Mouse (Mus musculus) MEL (cell line): ENCODE results near the gene Vmp1. TPM values are rescaled to one million over a fixed set of nuclear protein-coding genes. Genes with fewer than 3 reads are reported as not detected.

Experiments used
- DNase-seq: peaks from one replicate; pipeline ENCODE4 v3.0.0; 2011; ENCODE audit warnings: low read depth, low spot score
- H3K27ac ChIP-seq: 2 replicates; pipeline ENCODE4 v1.5.1; 2012; ENCODE audit warnings: low read depth, mild to moderate bottlenecking, control low read depth, low read length, moderate library complexity; ENCODE audit not compliant: control insufficient read depth
- H3K27me3 ChIP-seq, 2 experiments: fragments of 150-350 bp in 1 of 2; sonication (generic) in 1 of 2; 2 replicates each; pipeline ENCODE4 v1.6.1; 2012; ENCODE audit warnings: low read length in 2 of 2, mild to moderate bottlenecking in 2 of 2, improper control_type of control experiment in 1 of 2, moderate library complexity in 1 of 2; ENCODE audit not compliant: insufficient read depth in 2 of 2, control insufficient read depth in 1 of 2
- H3K36me3 ChIP-seq, 2 experiments: 2 replicates each; pipeline ENCODE4 v1.6.1; 2012 to 2014; ENCODE audit warnings: low read length in 2 of 2, improper control_type of control experiment in 1 of 2, inconsistent platforms in 1 of 2, mild to moderate bottlenecking in 1 of 2; ENCODE audit not compliant: insufficient read depth in 2 of 2, control insufficient read depth in 1 of 2
- H3K4me1 ChIP-seq, 2 experiments: fragments of 150-350 bp in 1 of 2; sonication (generic) in 1 of 2; 2 replicates each; pipeline ENCODE4 v1.6.1; 2012; ENCODE audit warnings: low read length in 2 of 2, improper control_type of control experiment in 1 of 2, mild to moderate bottlenecking in 1 of 2; ENCODE audit not compliant: insufficient read depth in 2 of 2, control insufficient read depth in 1 of 2
- H3K4me3 ChIP-seq, 2 experiments: fragments of 150-350 bp in 1 of 2; sonication (generic) in 1 of 2; 2 replicates each; pipeline ENCODE4 v1.5.1; 2012; ENCODE audit warnings: low read depth in 2 of 2, low read length in 2 of 2, mild to moderate bottlenecking in 2 of 2, moderate library complexity in 2 of 2, control low read depth in 1 of 2, improper control_type of control experiment in 1 of 2; ENCODE audit not compliant: control insufficient read depth in 1 of 2, insufficient read depth in 1 of 2
- H3K79me2 ChIP-seq: 2 replicates; pipeline ENCODE4 v1.6.1; 2012; ENCODE audit warnings: mild to moderate bottlenecking, low read length, moderate library complexity; ENCODE audit not compliant: control insufficient read depth, poor library complexity, insufficient read depth
- H3K9ac ChIP-seq: 2 replicates; pipeline ENCODE4 v1.6.1; 2012; ENCODE audit warnings: low read depth, mild to moderate bottlenecking, control low read depth, low read length, moderate library complexity; ENCODE audit not compliant: control insufficient read depth, poor library complexity, severe bottlenecking
- H3K9me3 ChIP-seq: fragments of 150-350 bp; sonication (generic); replicated peaks from 2 replicates; pipeline ENCODE4 v1.6.1; 2012; ENCODE audit warnings: mild to moderate bottlenecking, low read length, improper control_type of control experiment, moderate library complexity; ENCODE audit not compliant: insufficient read depth
- BHLHE40 ChIP-seq: IDR thresholded peaks from 2 replicates; pipeline ENCODE4 v1.6.1; 2012; ENCODE audit warnings: low read depth, mild to moderate bottlenecking, inconsistent platforms, low read length, improper control_type of control experiment, borderline replicate concordance
- CHD1 ChIP-seq: IDR thresholded peaks from 2 replicates; pipeline ENCODE4 v1.6.1; 2012; ENCODE audit warnings: low read depth, mild to moderate bottlenecking, inconsistent platforms, low read length, improper control_type of control experiment
- CHD2 ChIP-seq: IDR thresholded peaks from 2 replicates; pipeline ENCODE4 v1.6.1; 2011; ENCODE audit warnings: low read length, improper control_type of control experiment
- CTCF ChIP-seq, 3 experiments: IDR thresholded peaks in 2 of 3; conservative IDR thresholded peaks in 1 of 3; 2 replicates each; pipeline ENCODE4 v1.5.1; 2011 to 2012; ENCODE audit warnings: low read length in 3 of 3, low read depth in 2 of 3, mild to moderate bottlenecking in 2 of 3, improper control_type of control experiment in 1 of 3, inconsistent platforms in 1 of 3, mixed read lengths in 1 of 3, moderate library complexity in 1 of 3; ENCODE audit not compliant: control insufficient read depth in 1 of 3, insufficient read depth in 1 of 3, poor library complexity in 1 of 3, severe bottlenecking in 1 of 3
- ELF1 ChIP-seq: IDR thresholded peaks from 2 replicates; pipeline ENCODE4 v1.6.1; 2014; ENCODE audit warnings: low read depth, mild to moderate bottlenecking, inconsistent platforms, low read length, improper control_type of control experiment, moderate library complexity
- EP300 ChIP-seq, 2 experiments: IDR thresholded peaks; 2 replicates each; pipeline ENCODE4 v1.6.1; 2011; ENCODE audit warnings: improper control_type of control experiment in 2 of 2, low read length in 2 of 2, low read depth in 1 of 2, mild to moderate bottlenecking in 1 of 2
- ETS1 ChIP-seq: IDR thresholded peaks from 2 replicates; pipeline ENCODE4 v1.6.1; 2012; ENCODE audit warnings: low read depth, mild to moderate bottlenecking, inconsistent platforms, low read length, improper control_type of control experiment, moderate library complexity
- GABPA ChIP-seq: IDR thresholded peaks from 2 replicates; pipeline ENCODE4 v1.6.1; 2012; ENCODE audit warnings: low read depth, mild to moderate bottlenecking, inconsistent platforms, low read length, improper control_type of control experiment, moderate library complexity
- GATA1 ChIP-seq: IDR thresholded peaks from 2 replicates; pipeline ENCODE4 v1.6.1; 2011; ENCODE audit warnings: low read depth, low read length, improper control_type of control experiment
- HCFC1 ChIP-seq: IDR thresholded peaks from 2 replicates; pipeline ENCODE4 v1.6.1; 2012; ENCODE audit warnings: low read depth, mild to moderate bottlenecking, inconsistent platforms, low read length, improper control_type of control experiment, moderate library complexity
- JUND ChIP-seq: IDR thresholded peaks from 2 replicates; pipeline ENCODE4 v1.6.1; 2011; ENCODE audit warnings: low read depth, mild to moderate bottlenecking, improper control_type of control experiment, low read length
- KAT2A ChIP-seq: conservative IDR thresholded peaks from 2 replicates; pipeline ENCODE4 v1.6.1; 2012; ENCODE audit warnings: low read depth, low read length, improper control_type of control experiment, inconsistent platforms
- MAFK ChIP-seq: IDR thresholded peaks from 2 replicates; pipeline ENCODE4 v1.6.1; 2011; ENCODE audit warnings: low read depth, mild to moderate bottlenecking, low read length, improper control_type of control experiment, borderline replicate concordance
- MAZ ChIP-seq: IDR thresholded peaks from 2 replicates; pipeline ENCODE4 v1.6.1; 2012; ENCODE audit warnings: low read depth, mild to moderate bottlenecking, inconsistent platforms, low read length, improper control_type of control experiment
- MEF2A ChIP-seq: IDR thresholded peaks from 2 replicates; pipeline ENCODE4 v1.6.1; 2014; ENCODE audit warnings: low read depth, mild to moderate bottlenecking, inconsistent platforms, low read length, improper control_type of control experiment; ENCODE audit not compliant: poor library complexity, insufficient replicate concordance, severe bottlenecking; ENCODE audit errors: extremely low read depth
- MYB ChIP-seq: IDR thresholded peaks from 2 replicates; pipeline ENCODE4 v1.6.1; 2011; ENCODE audit warnings: mild to moderate bottlenecking, low read depth, low read length, improper control_type of control experiment
- MYC ChIP-seq: IDR thresholded peaks from 2 replicates; pipeline ENCODE4 v1.6.1; 2011; ENCODE audit warnings: low read depth, mild to moderate bottlenecking, low read length, improper control_type of control experiment, moderate library complexity
- NELFE ChIP-seq: IDR thresholded peaks from 2 replicates; pipeline ENCODE4 v1.6.1; 2011; ENCODE audit warnings: low read depth, low read length, improper control_type of control experiment
- NRF1 ChIP-seq: IDR thresholded peaks from 2 replicates; pipeline ENCODE4 v1.6.1; 2014; ENCODE audit warnings: low read depth, mild to moderate bottlenecking, inconsistent platforms, low read length, improper control_type of control experiment, moderate library complexity; ENCODE audit not compliant: poor library complexity, insufficient read depth, severe bottlenecking
- POLR2A ChIP-seq, 2 experiments: IDR thresholded peaks; 2 replicates each; pipeline ENCODE4 v1.6.1; 2011 to 2012; ENCODE audit warnings: low read length in 2 of 2, mild to moderate bottlenecking in 2 of 2, control low read depth in 1 of 2, improper control_type of control experiment in 1 of 2, low read depth in 1 of 2, moderate library complexity in 1 of 2; ENCODE audit not compliant: control insufficient read depth in 1 of 2, insufficient read depth in 1 of 2, poor library complexity in 1 of 2
- POLR2AphosphoS2 ChIP-seq: IDR thresholded peaks from 2 replicates; pipeline ENCODE4 v1.6.1; 2011; ENCODE audit warnings: low read length, improper control_type of control experiment
- POLR2AphosphoS5 ChIP-seq: IDR thresholded peaks from 2 replicates; pipeline ENCODE4 v1.6.1; 2012; ENCODE audit warnings: low read depth, borderline replicate concordance, mild to moderate bottlenecking, inconsistent platforms, low read length, moderate library complexity, mixed read lengths
- RAD21 ChIP-seq: IDR thresholded peaks from 2 replicates; pipeline ENCODE4 v1.6.1; 2011; ENCODE audit warnings: mild to moderate bottlenecking, low read depth, low read length, improper control_type of control experiment
- RCOR1 ChIP-seq: IDR thresholded peaks from 2 replicates; pipeline ENCODE4 v1.6.1; 2012; ENCODE audit warnings: low read depth, mild to moderate bottlenecking, inconsistent platforms, low read length, improper control_type of control experiment
- SIN3A ChIP-seq: IDR thresholded peaks from 2 replicates; pipeline ENCODE4 v1.6.1; 2012; ENCODE audit warnings: low read length, improper control_type of control experiment, inconsistent platforms
- SMC3 ChIP-seq: IDR thresholded peaks from 2 replicates; pipeline ENCODE4 v1.6.1; 2011; ENCODE audit warnings: low read depth, low read length, improper control_type of control experiment
- TBP ChIP-seq: IDR thresholded peaks from 2 replicates; pipeline ENCODE4 v1.8.0; 2011; ENCODE audit warnings: low read depth, low read length, improper control_type of control experiment
- TCF12 ChIP-seq: IDR thresholded peaks from 2 replicates; pipeline ENCODE4 v1.6.1; 2014; ENCODE audit warnings: low read depth, mild to moderate bottlenecking, inconsistent platforms, low read length, improper control_type of control experiment, moderate library complexity
- USF1 ChIP-seq: IDR thresholded peaks from 2 replicates; pipeline ENCODE4 v1.6.1; 2014; ENCODE audit warnings: low read depth, mild to moderate bottlenecking, inconsistent platforms, low read length, improper control_type of control experiment, moderate library complexity
- USF2 ChIP-seq, 2 experiments: IDR thresholded peaks; 2 replicates each; pipeline ENCODE4 v1.6.1; 2011 to 2012; ENCODE audit warnings: improper control_type of control experiment in 2 of 2, low read length in 2 of 2, borderline replicate concordance in 1 of 2, inconsistent platforms in 1 of 2, low read depth in 1 of 2, mild to moderate bottlenecking in 1 of 2; ENCODE audit not compliant: insufficient read depth in 1 of 2
- ZMIZ1 ChIP-seq: IDR thresholded peaks from 2 replicates; pipeline ENCODE4 v1.6.1; 2012; ENCODE audit warnings: low read depth, mild to moderate bottlenecking, inconsistent platforms, low read length, improper control_type of control experiment, moderate library complexity
- polyA plus RNA-seq, 2 experiments: library from polyadenylated mRNA; stranded (reverse) in 1 of 2; unstranded in 1 of 2; fragments of >175 nt in 1 of 2; fragments of >200 nt in 1 of 2; gene quantifications; 2 replicates each; pipeline versions ENCODE4 v1.2.1 to v1.2.4; 2012; ENCODE audit warnings: low replicate concordance in 2 of 2, low read depth in 1 of 2; ENCODE audit not compliant: insufficient read length in 2 of 2, insufficient read depth in 1 of 2, missing spikeins in 1 of 2
- total RNA-seq: library from RNA; depleted of rRNA; stranded (reverse); fragments of 300-350 nt; gene quantifications from 2 replicates; pipeline ENCODE4 v1.2.3, GENCODE M21; 2012

Vmp1 gene
- total and polyA plus RNA-seq, 3 experiments, result 61.8 to 94.9 TPM; not detected in 1

DNA sequence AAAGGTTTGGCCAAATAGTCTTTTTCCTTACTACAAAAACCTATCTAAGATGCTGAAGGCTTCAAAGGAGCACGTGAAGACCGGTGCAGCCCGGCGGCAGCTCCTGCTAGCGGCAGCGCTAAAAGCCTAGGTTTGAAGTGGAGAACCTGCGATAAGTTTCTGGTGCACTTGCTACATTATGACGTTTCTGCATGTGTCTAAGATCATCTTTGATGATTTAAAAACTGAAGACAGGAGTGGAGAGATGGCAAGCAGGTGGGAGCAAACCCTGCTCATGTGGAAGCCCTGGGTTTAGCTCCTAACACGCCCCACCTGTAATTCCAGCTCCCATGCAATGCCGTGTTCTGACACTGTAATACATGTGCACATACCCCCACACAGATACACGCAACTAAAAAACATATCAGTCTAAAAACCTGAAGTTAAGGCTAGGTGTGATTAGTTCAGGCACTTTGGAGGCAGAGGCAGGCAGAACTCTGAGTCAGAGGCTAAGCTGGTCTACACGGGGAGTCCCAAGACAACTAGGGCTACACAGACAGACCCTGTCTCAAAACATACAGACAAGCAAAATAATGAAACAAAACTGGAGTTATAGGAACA, 101.6 kb downstream of the Vmp1 start (continued):
- TF ChIP-seq KAT2A, result peak; percentile 32; the same call in 1 of the 2 replicates
- no peak for TF ChIP-seq NRF1
- no peak for TF ChIP-seq JUND
- TF ChIP-seq RCOR1, result peak; percentile 49; the same call in 1 of the 2 replicates
- peak; percentile 44; the same call in 1 of the 2 replicates for TF ChIP-seq NELFE
- TF ChIP-seq USF1, result peak; percentile 65
- TF ChIP-seq GABPA, result no peak
- TF ChIP-seq TBP, result peak; percentile 79; the same call in 1 of the 2 replicates
- TF ChIP-seq CHD1, result 0 out of 2 replicates have a peak, but pooled peaks have one; percentile 87

DNA sequence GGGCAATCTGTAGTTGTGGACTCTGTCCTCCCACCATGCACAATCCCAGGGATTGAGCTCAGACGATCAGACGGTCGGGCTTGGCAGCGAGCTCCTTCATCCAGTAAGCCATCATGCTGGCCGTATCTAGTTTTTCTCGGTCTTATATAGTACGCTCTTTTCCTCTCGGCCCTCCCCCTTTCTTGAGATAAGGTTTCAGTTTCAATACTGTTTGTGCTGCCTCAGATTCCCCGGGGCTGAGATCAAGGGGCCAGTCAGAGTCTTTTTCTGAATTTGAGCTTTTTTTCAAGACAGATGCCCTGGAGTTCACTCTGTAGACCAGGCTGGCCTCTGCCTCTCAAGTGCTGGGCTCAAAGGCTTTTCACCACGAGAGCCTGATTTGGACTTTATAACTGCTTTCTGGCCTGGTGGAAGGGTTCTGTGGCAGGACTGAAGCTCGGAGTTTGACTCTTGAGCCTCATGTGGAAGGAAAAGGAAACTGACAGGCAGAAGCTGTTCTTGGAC, 102.3 kb downstream of the Vmp1 start:
- peak; percentile 96 for DNase-seq
- Histone ChIP-seq H3K27ac (peak overlapping the region; percentile 96), H3K9me3 (no peaks in the 10 kb centered on the region), H3K4me1 (peaks cover 11 to 34% of the 10 kb centered on the region in 2 experiments), H3K79me2 (peaks cover 34% of the 10 kb centered on the region), H3K4me3 (peak overlapping the region; percentile 69 to 74), H3K27me3 (no peaks in the 10 kb centered on the region), H3K9ac (peak overlapping the region; percentile 88), H3K36me3 (peaks cover 4 to 35% of the 10 kb centered on the region in 2 experiments; a peak in 3 of 4 replicates)
- TF ChIP-seq HCFC1 (no peak; the same call in 1 of the 2 replicates), USF1 (no peak), MYC (0 out of 2 replicates have a peak, but pooled peaks have one; percentile 4), CHD2 (no peak), EP300 (IDR thresholded peaks at IDR 0.05; ENCODE audit: low read depth in 1 of 2, low read length in 2 of 2) (peak; percentile 39 to 62; a peak in 1 of 4 replicates), TCF12 (peak; percentile 71; the same call in 1 of the 2 replicates), POLR2AphosphoS2 (peak; percentile 39; the same call in 1 of the 2 replicates), JUND (no peak), POLR2A (IDR thresholded peaks at IDR 0.05; ENCODE audit: control insufficient read depth in 1 of 2, insufficient read depth in 1 of 2, low read depth in 1 of 2, low read length in 2 of 2, poor library complexity in 1 of 2) (peak; percentile 70 to 97), MAZ (peak; percentile 81), CHD1 (0 out of 2 replicates have a peak, but pooled peaks have one; percentile 23), ETS1 (peak; percentile 94), NELFE (peak; percentile 87), ZMIZ1 (peak; percentile 98), MEF2A (no peak), GATA1 (peak; percentile 85), POLR2AphosphoS5 (0 out of 2 replicates have a peak, but pooled peaks have one; percentile 38), ELF1 (no peak), MYB (no peak; the same call in 1 of the 2 replicates), RCOR1 (peak; percentile 51; the same call in 1 of the 2 replicates), MAFK (0 out of 2 replicates have a peak, but pooled peaks have one; percentile 9), RAD21 (peak; percentile 1; the same call in 1 of the 2 replicates), SIN3A (peak; percentile 88), CTCF (IDR thresholded peaks at IDR 0.05 in 2 of 3, conservative IDR thresholded peaks at IDR 0.05 in 1 of 3; ENCODE audit: control insufficient read depth in 1 of 3, insufficient read depth in 1 of 3, low read depth in 2 of 3, low read length in 3 of 3, poor library complexity in 1 of 3, severe bottlenecking in 1 of 3) (0 out of 6 replicates have a peak, but pooled peaks of 1 of the 3 experiments have one; percentile 4), BHLHE40 (no peak), USF2 (IDR thresholded peaks at IDR 0.05; ENCODE audit: borderline replicate concordance in 1 of 2, insufficient read depth in 1 of 2, low read depth in 1 of 2, low read length in 2 of 2) (no peak), TBP (peak; percentile 97), SMC3 (peak; percentile 9; the same call in 1 of the 2 replicates)
